Mouse (Mus musculus): ENCODE data around the gene Marveld3.

GRCm38 (mm10) chr8:109954486-109954948, 7.5 kb downstream of the Marveld3 start:
- TF ChIP-seq CTCF (IDR thresholded peaks at IDR 0.05) (no peak), EP300 (IDR thresholded peaks at IDR 0.05) (no peak)
